12 mouse cellular contexts compared by ENCODE assay signal in the genomic region with DNA sequence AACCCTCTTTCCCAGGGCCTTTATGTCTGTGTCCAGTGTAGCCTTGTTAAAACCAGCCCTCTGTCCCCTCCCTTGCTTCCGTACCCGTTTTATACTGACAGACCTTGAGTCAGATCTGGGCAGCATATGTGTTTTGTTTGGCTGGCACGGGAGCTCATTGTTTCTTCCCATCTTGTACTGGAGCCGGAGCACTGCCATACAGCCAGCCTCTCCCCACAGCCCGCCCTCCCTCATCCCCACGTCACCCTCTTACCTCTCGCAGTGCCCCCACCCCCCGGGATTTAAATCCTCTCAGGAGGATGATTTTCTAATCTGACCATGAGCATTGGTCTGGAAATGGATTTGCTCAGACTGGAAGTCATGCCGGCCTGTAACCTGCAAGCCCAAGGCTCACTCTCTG. TPM values are rescaled to one million over a fixed set of nuclear protein-coding genes. Genes with fewer than 3 reads are reported as not detected.
DNase-seq lines count a peak whose midpoint lies in the region; ATAC-seq and TF ChIP-seq lines count a peak whose summit lies in the region.
"Had no signal": no experiment of that assay in that cellular context is flagged by ENCODE, and none has a peak within 500 bp of the region (broad histone marks: within the 10 kb centered on the region; RNA-seq: fewer than 3 reads in every experiment).

No protein-coding gene starts in this region.

- ATAC-seq in cerebellum, adult (ENCODE audit: insufficient number of reproducible peaks, low FRiP score, low TSS enrichment) = peak; percentile 82
- no peak for ATAC-seq in neural tube, embryonic 15.5 days (ENCODE audit: low FRiP score)
- no peak for ATAC-seq in megakaryocyte progenitor cell, adult 5-6 weeks (replicated peaks; ENCODE audit: poor library complexity)

- DNase-seq in cerebellum, postnatal 4 days (ENCODE audit: low spot score in 2 of 2) = no peak
- peak; percentile 21 for DNase-seq in layer of hippocampus, adult 9-11 months
- no peak for DNase-seq in layer of hippocampus, postnatal 36 days
- peak; percentile 72 to 75 for DNase-seq in cerebellum, postnatal 36 days
- DNase-seq in thymus, adult 2 months = no peak
- DNase-seq: kidney, postnatal 14 days had no signal

- H3K36me3 ChIP-seq in neural tube, embryonic 15.5 days = no peaks in the 10 kb centered on the region
- H3K36me3 ChIP-seq in thymus, adult 2 months (ENCODE audit: control insufficient read depth, insufficient read depth, low read length) = no peaks in the 10 kb centered on the region
- H3K36me3 ChIP-seq: embryonic facial prominence, embryonic 12.5 days; stomach, embryonic 15.5 days had no signal

- H3K9me3 ChIP-seq in neural tube, embryonic 15.5 days (replicated peaks) = no peaks in the 10 kb centered on the region
- H3K9me3 ChIP-seq: embryonic facial prominence, embryonic 12.5 days; stomach, embryonic 15.5 days had no signal

- no peak overlapping the region for H3K4me2 ChIP-seq in neural tube, embryonic 15.5 days
- H3K4me2 ChIP-seq: embryonic facial prominence, embryonic 12.5 days; stomach, embryonic 15.5 days had no signal

- WGBS in neural tube, embryonic 15.5 days = 62% methylated on average over 9 of the region's 9 CpGs
- 94% methylated on average over 9 of the region's 9 CpGs for WGBS in thymus, adult 2 months

- H3K4me1 ChIP-seq in neural tube, embryonic 15.5 days = peaks cover 38% of the 10 kb centered on the region
- peaks cover 3% of the 10 kb centered on the region for H3K4me1 ChIP-seq in thymus, adult 2 months (replicated peaks; ENCODE audit: control insufficient read depth, insufficient read depth, low read length)

- H3K27ac ChIP-seq in neural tube, embryonic 15.5 days (replicated peaks) = 0 out of 2 replicates have a peak overlapping the region, but pooled peaks have one; percentile 29
- no peak overlapping the region for H3K27ac ChIP-seq in thymus, adult 2 months (ENCODE audit: control insufficient read depth, insufficient read depth, low read length)
- H3K27ac ChIP-seq: embryonic facial prominence, embryonic 12.5 days; liver, embryonic 14.5 days had no signal

- H3K9ac ChIP-seq in neural tube, embryonic 15.5 days (replicated peaks) = no peak overlapping the region
- H3K9ac ChIP-seq: embryonic facial prominence, embryonic 12.5 days; liver, embryonic 14.5 days; stomach, embryonic 15.5 days had no signal

- no peak for TF ChIP-seq CTCF in thymus, adult 2 months (IDR thresholded peaks at IDR 0.05; ENCODE audit: borderline replicate concordance, control insufficient read depth, extremely low read depth, insufficient read depth, low read length, poor library complexity)

- H3K4me3 ChIP-seq in neural tube, embryonic 15.5 days (replicated peaks) = no peak overlapping the region
- H3K4me3 ChIP-seq in thymus, adult 2 months (ENCODE audit: control insufficient read depth, insufficient read depth, low read length) = no peak overlapping the region
- H3K4me3 ChIP-seq: embryonic facial prominence, embryonic 12.5 days; stomach, embryonic 15.5 days had no signal

- no peak for TF ChIP-seq POLR2A in thymus, adult 2 months (IDR thresholded peaks at IDR 0.05; ENCODE audit: control insufficient read depth, extremely low read depth, insufficient read depth, low read length, poor library complexity)

- no peaks in the 10 kb centered on the region for H3K27me3 ChIP-seq in neural tube, embryonic 15.5 days (replicated peaks)
- no peaks in the 10 kb centered on the region for H3K27me3 ChIP-seq in thymus, adult 2 months (ENCODE audit: control insufficient read depth, insufficient read depth, low read length)
- H3K27me3 ChIP-seq: stomach, embryonic 15.5 days had no signal

RNA-seq across cellular contexts. Expression of a gene that starts 43.7 kb away (rescaled TPM):
- 1 to 10 TPM; 8.1 to 8.7 TPM for total RNA-seq in layer of hippocampus, postnatal 36 days (2021)
- 18.7 and 36.7 TPM in 2 replicates for polyA plus RNA-seq in neural tube, embryonic 15.5 days (2015; fragmentation: Nextera tagmentation; extraction: Ambion mirVana)
- 9.6 and 11.1 TPM in 2 replicates for polyA plus RNA-seq in thymus, adult 2 months (2012; rRNA removed)
- total RNA-seq in megakaryocyte progenitor cell, adult 5-6 weeks (2015) = 5.4 and 7.5 TPM in 2 replicates
- total RNA-seq in megakaryocyte progenitor cell, adult 5-6 weeks (2017) = 21.9 and 28.6 TPM in 2 replicates

Comparison
In these comparisons a context has a peak if more than half of its experiments do, and no peak if none do; other contexts are left out.
1. DNase-seq: peak in layer of hippocampus, adult 9-11 months (single experiment) and cerebellum, postnatal 36 days (2 of 2); none in cerebellum, postnatal 4 days (0 of 2), layer of hippocampus, postnatal 36 days (0 of 2) and thymus, adult 2 months (single experiment).